Mouse (Mus musculus) heart, embryonic 14.5 days (tissue): ENCODE measurements around the gene Cnst. TPM values are rescaled to one million over a fixed set of nuclear protein-coding genes. Genes with fewer than 3 reads are reported as not detected.
A peak's percentile ranks its signal among the peaks of the same experiment; 100 is the strongest.

Source experiments
- ATAC-seq: fragments of 200-750 bp; cut with Nextera tagmentation; 2 replicates; pipeline ENCODE4 v1.8.0; 2017; ENCODE audit warnings: low read depth, moderate TSS enrichment; ENCODE audit not compliant: insufficient number of reproducible peaks, insufficient read depth, low FRiP score
- H3K27ac ChIP-seq, 2 experiments: fragments of 200-500 bp in 1 of 2; fragments of 300-500 bp in 1 of 2; sonication (generic) in 1 of 2; replicated peaks in 1 of 2; 2 replicates each; pipeline ENCODE4 v1.5.1; 2012 to 2014; ENCODE audit warnings: low read depth in 2 of 2, low read length in 2 of 2, control low read depth in 1 of 2, mild to moderate bottlenecking in 1 of 2, mixed read lengths in 1 of 2; ENCODE audit not compliant: control insufficient read depth in 1 of 2, insufficient read depth in 1 of 2
- H3K27me3 ChIP-seq: fragments of 300-500 bp; sonication (generic); 2 replicates; pipeline ENCODE4 v1.6.1; 2014; ENCODE audit warnings: mild to moderate bottlenecking, low read length, control low read depth; ENCODE audit not compliant: control insufficient read depth, insufficient read depth
- H3K36me3 ChIP-seq: fragments of 300-500 bp; sonication (generic); 2 replicates; pipeline ENCODE4 v1.6.1; 2014; ENCODE audit warnings: mild to moderate bottlenecking, control low read depth, low read length, mixed read lengths; ENCODE audit not compliant: control insufficient read depth, insufficient read depth
- H3K4me1 ChIP-seq, 2 experiments: fragments of 200-500 bp in 1 of 2; fragments of 300-500 bp in 1 of 2; sonication (generic) in 1 of 2; 2 replicates each; pipeline ENCODE4 v1.6.1; 2012 to 2014; ENCODE audit warnings: low read length in 2 of 2, control low read depth in 1 of 2, mixed read lengths in 1 of 2; ENCODE audit not compliant: control insufficient read depth in 2 of 2, insufficient read depth in 2 of 2
- H3K4me2 ChIP-seq: fragments of 300-500 bp; sonication (generic); 2 replicates; pipeline ENCODE4 v1.6.1; 2014; ENCODE audit warnings: mild to moderate bottlenecking, low read length
- H3K4me3 ChIP-seq, 2 experiments: fragments of 200-500 bp in 1 of 2; fragments of 300-500 bp in 1 of 2; sonication (generic) in 1 of 2; 2 replicates each; pipeline ENCODE4 v1.5.1; 2012 to 2014; ENCODE audit warnings: low read length in 2 of 2, mild to moderate bottlenecking in 2 of 2, control low read depth in 1 of 2, low read depth in 1 of 2, moderate library complexity in 1 of 2; ENCODE audit not compliant: control insufficient read depth in 1 of 2, insufficient read depth in 1 of 2
- H3K9ac ChIP-seq: fragments of 300-500 bp; sonication (generic); 2 replicates; pipeline ENCODE4 v1.6.1; 2014; ENCODE audit warnings: mild to moderate bottlenecking, low read length
- H3K9me3 ChIP-seq: fragments of 300-500 bp; sonication (generic); 2 replicates; pipeline ENCODE4 v1.6.1; 2016; ENCODE audit warnings: low read length, control low read depth; ENCODE audit not compliant: control insufficient read depth
- WGBS: fragments of 180-500 bp; shearing (Covaris S2); extraction: QIAGEN DNeasy Blood & Tissue Kit; methylation state at CpG from one replicate; pipeline ENCODE4 v1.1.7; 2014; 5-methylcytosine and 5-hydroxymethylcytosine counted together
- polyA plus RNA-seq: library from polyadenylated mRNA; unstranded; fragments of >200 nt; fragmentation: Nextera tagmentation; extraction: Ambion mirVana; gene quantifications from 2 replicates; pipeline ENCODE4 v1.2.1, GENCODE M21; 2014

The Cnst gene
- polyA plus RNA-seq, 1 experiment from 2014 or later = 18.1 TPM

DNA sequence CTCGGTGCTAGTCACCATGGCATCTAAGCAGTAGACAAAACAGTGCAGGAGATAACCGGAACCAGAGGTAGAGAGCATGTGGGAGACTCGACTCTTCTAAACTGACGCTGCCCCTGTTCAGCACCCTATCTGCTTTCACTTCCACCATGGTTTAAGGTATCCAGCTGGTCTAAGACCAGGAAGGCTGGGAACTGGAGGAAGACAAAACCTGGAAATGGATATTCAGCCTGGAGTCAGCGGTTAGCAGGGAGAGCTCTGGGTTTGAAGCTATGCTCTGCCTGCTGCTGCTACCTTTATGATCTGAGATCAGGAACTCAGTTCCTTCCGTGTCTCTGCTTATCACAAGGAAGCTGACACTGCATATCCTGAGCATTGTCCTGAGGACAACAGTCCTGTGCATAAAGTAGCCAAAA, 35.9 kb downstream of the Cnst start:
- peaks cover 10 to 43% of the 10 kb centered on the region in 2 experiments for H3K4me1 ChIP-seq
- no peak overlapping the region for H3K9ac ChIP-seq
- H3K4me3 ChIP-seq = no peak overlapping the region
- H3K4me2 ChIP-seq = peak overlapping the region; percentile 41; the same call in 1 of the 2 replicates
- H3K9me3 ChIP-seq = no peaks in the 10 kb centered on the region
- 25% methylated on average over 6 of the region's 6 CpGs for WGBS
- peaks cover 16% of the 10 kb centered on the region for H3K36me3 ChIP-seq
- H3K27ac ChIP-seq = peak overlapping the region in 1 of 2 experiments; percentile 28; a peak in 2 of 4 replicates
- H3K27me3 ChIP-seq = no peaks in the 10 kb centered on the region
- ATAC-seq = no peak

DNA sequence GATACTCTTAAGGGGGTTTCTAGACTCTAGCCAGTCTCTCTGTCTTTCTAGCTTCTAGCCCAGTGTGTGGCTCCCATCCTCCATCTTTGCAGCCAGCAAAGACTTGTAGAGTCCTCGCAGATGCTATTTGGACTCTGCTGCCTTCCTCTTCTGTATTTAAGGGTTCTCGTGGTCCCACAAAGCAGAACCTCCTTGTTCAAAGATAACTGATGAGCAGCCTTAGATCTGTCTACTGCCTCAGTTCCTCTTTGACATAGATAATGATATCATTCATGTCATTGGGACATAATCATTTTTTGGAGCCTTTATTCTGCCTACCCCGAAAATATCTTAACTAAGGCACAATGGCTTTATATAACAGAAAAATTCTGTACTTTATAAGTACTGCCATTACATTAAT, 36.9 kb downstream of the Cnst start:
- H3K27me3 ChIP-seq = no peaks in the 10 kb centered on the region
- no peak overlapping the region for H3K4me3 ChIP-seq
- no peak for ATAC-seq
- WGBS = 84% methylated on average over 3 of the region's 3 CpGs
- no peaks in the 10 kb centered on the region for H3K9me3 ChIP-seq
- H3K4me1 ChIP-seq = peaks cover 17 to 54% of the 10 kb centered on the region in 2 experiments
- H3K27ac ChIP-seq = no peak overlapping the region
- H3K9ac ChIP-seq = no peak overlapping the region
- H3K4me2 ChIP-seq = no peak overlapping the region
- H3K36me3 ChIP-seq = peaks cover 16% of the 10 kb centered on the region

DNA sequence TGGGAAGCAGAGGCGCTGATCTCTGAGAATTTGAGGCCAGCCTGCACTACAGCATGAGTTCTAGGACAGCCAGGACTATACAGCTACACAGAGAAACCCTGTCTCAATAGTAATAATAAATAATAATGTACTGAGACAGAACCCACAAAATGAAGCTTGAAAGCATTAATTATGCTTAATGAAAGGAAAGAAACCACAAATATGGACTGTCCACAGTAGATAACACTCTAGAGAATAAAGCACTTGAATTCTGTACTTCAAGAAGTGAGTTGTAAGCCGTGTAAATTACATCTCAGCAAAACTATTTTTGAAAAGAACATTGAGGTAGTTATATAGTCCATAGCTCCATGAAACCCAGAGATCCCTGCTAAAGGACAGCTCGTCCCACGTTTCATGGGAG, 38.0 kb downstream of the Cnst start:
- H3K9ac ChIP-seq = no peak overlapping the region
- H3K36me3 ChIP-seq = peaks cover 15% of the 10 kb centered on the region
- WGBS = 83% methylated on average over 4 of the region's 4 CpGs
- no peak for ATAC-seq
- H3K27ac ChIP-seq = no peak overlapping the region
- H3K4me1 ChIP-seq = peaks cover 19 to 59% of the 10 kb centered on the region in 2 experiments
- H3K27me3 ChIP-seq = no peaks in the 10 kb centered on the region
- H3K4me2 ChIP-seq = no peak overlapping the region
- no peaks in the 10 kb centered on the region for H3K9me3 ChIP-seq
- H3K4me3 ChIP-seq = no peak overlapping the region

DNA sequence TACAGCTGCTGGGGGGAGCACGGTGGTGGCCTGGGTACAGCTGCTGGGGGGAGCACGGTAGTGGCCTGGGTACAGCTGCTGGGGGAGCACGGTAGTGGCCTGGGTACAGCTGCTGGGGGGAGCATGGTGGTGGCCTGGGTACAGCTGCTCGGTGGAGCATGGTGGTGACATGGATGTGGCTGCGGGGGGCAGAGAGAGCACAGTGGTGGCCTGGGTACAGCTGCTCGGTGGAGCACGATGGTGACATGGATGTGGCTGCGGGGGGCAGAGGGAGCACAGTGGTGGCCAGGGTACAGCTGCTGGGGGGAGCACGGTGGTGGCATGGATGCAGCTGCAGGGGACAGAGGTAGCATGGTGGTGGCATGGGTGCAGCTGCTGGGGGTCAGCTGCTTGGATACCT, 39.5 kb downstream of the Cnst start:
- WGBS = 91% methylated on average over 9 of the region's 9 CpGs
- Histone ChIP-seq H3K9me3 (no peaks in the 10 kb centered on the region), H3K4me1 (peaks cover 19 to 59% of the 10 kb centered on the region in 2 experiments)

DNA sequence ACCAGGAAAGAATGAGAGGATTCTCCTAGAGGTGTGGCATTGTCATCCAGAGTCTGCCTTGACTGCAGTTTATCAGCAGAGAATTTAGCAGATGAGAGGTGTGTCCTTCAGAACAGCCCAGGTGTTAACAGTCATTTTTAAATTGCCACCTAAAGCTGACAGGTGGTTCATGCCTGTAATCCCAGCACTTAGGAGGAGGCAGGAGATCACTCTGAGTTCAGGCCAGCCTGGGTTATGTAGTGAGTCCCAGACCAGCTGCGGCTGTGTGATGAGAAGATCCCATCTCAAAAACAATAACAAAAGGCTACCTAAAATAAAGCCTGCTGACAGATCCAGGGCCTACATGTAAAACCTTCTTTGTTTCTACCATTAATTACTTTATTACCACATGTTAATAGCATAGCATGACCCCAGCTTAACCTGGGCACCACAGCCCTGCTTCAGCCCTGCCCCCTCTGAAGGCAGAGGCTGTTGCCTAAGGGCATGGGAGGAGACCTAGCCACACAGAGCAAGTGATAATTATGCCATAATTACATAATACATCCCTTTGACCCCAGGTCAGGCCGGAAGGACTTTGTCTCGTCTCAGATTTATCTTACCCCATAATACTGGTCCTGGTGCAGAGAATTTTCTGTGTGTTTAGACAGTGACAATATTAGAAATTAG, 40.4 kb downstream of the Cnst start:
- Histone ChIP-seq H3K9me3 (no peaks in the 10 kb centered on the region), H3K27me3 (no peaks in the 10 kb centered on the region), H3K27ac (0 out of 4 replicates have a peak overlapping the region, but pooled peaks of 1 of the 2 experiments have one; percentile 28), H3K4me1 (peaks cover 19 to 57% of the 10 kb centered on the region in 2 experiments), H3K36me3 (no peaks in the 10 kb centered on the region), H3K4me3 (no peak overlapping the region), H3K9ac (0 out of 2 replicates have a peak overlapping the region, but pooled peaks have one; percentile 44), H3K4me2 (no peak overlapping the region)
- 65% methylated on average over 3 of the region's 3 CpGs for WGBS
- ATAC-seq = no peak

More for the DNA sequence above, 39.5 kb downstream of the Cnst start:
- Histone ChIP-seq H3K4me2 (no peak overlapping the region), H3K27me3 (no peaks in the 10 kb centered on the region), H3K9ac (no peak overlapping the region), H3K36me3 (peaks cover under 1% of the 10 kb centered on the region; the same call in 1 of the 2 replicates), H3K27ac (peak overlapping the region in 1 of 2 experiments; percentile 28; a peak in 1 of 4 replicates), H3K4me3 (no peak overlapping the region)
- ATAC-seq = no peak

DNA sequence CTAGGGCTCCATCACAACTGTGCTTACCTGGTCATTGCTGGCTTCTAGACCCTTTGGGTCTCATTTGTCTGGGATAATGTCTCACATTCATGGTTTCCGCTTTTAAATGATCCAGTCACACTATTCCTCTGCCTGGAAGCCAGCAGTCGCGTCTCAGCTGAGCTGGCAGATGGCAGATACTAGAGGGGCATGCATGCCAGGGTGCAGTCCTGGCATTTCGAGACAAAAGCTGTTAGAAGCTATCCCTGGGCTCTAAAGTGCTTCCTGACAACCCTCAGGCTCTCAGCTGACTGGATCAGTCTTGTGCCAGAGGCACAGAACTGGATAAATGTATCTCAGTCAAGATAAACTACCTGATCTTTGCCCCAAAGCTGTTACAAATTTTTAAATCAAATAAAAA, 42.1 kb downstream of the Cnst start:
- no peak for ATAC-seq
- Histone ChIP-seq H3K4me1 (peaks cover 19 to 50% of the 10 kb centered on the region in 2 experiments), H3K27ac (peak overlapping the region; percentile 48 to 61), H3K27me3 (no peaks in the 10 kb centered on the region), H3K4me2 (peak overlapping the region; percentile 14; the same call in 1 of the 2 replicates), H3K9ac (no peak overlapping the region), H3K9me3 (no peaks in the 10 kb centered on the region), H3K36me3 (peaks cover 6% of the 10 kb centered on the region), H3K4me3 (no peak overlapping the region)
- 51% methylated on average over 4 of the region's 4 CpGs for WGBS

DNA sequence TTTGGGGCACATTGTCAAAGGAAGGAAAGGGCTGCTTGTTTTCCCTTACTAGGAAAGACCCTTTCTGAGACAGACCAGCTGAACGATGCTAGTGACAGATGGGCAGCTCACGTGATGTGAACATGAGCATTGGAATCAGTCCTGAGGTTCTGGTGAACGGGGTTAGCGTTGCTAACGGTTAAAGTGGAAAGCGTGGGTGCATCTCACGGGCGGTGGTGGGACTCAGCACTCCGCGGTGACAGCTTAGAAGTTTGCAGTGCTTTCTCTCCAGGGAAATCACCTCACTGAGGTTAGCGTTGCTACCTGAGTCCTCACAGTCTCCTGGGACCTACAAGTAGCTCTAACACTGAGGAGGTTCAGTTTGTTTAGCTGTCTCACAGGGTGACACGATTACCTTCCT, 45.5 kb downstream of the Cnst start:
- Histone ChIP-seq H3K27me3 (no peaks in the 10 kb centered on the region), H3K4me1 (peaks cover 8 to 20% of the 10 kb centered on the region in 2 experiments), H3K9me3 (no peaks in the 10 kb centered on the region), H3K9ac (no peak overlapping the region), H3K27ac (no peak overlapping the region), H3K4me2 (no peak overlapping the region), H3K36me3 (peaks cover 14% of the 10 kb centered on the region), H3K4me3 (no peak overlapping the region)
- WGBS = 66% methylated on average over 12 of the region's 12 CpGs
- ATAC-seq = no peak
